Mouse (Mus musculus): ENCODE results near the gene Spock1.

GRCm38 (mm10) chr13:57431815-57432214, 476.3 kb downstream of the Spock1 start:
- TF ChIP-seq CTCF (IDR thresholded peaks at IDR 0.05; ENCODE audit: low read depth) (no peak), EP300 (optimal IDR thresholded peaks at IDR 0.05) (no peak)

Data from stomach, postnatal 0 days (tissue).